Mouse (Mus musculus): ENCODE measurements around the gene Mecom.

DNA sequence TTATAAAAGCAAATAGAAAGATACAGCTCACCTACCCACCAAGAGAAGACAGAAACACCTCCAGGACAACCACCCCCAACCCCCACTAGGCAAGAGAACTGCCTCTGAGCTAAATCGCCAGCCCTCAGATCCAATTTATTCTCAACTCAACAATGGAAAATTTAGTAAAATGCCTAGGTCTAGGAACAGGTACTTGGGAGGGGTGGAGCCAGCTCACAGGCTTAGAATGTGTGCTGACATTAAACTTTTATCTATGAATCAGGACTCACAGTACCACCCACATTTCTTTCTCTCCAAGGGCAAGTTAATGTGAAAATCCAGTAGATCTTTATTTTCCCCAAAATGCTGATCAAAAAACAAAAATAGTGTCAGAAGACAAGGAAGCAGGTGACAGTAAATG lies 533.5 kb downstream of the Mecom start:
- TF ChIP-seq CTCF (IDR thresholded peaks at IDR 0.05; ENCODE audit: low read depth, low read length) (no peak), POLR2A (IDR thresholded peaks at IDR 0.05; ENCODE audit: borderline replicate concordance, low read depth, low read length) (no peak)
